Mouse (Mus musculus) intestine, embryonic 16.5 days (tissue): ENCODE data around the gene Rnf220. TPM values are rescaled to one million over a fixed set of nuclear protein-coding genes. Genes with fewer than 3 reads are reported as not detected.
"Not testable (repeated sequence)": the region's sequence is repeated elsewhere in the genome, so short reads cannot be mapped to it uniquely, and the experiment has no call there.

Source experiments
- ATAC-seq: fragments of 200-750 bp; cut with Nextera tagmentation; 2 replicates; pipeline ENCODE4 v1.8.0; 2017; ENCODE audit warnings: moderate TSS enrichment, moderate library complexity
- H3K27ac ChIP-seq: fragments of 300-500 bp; sonication (generic); 2 replicates; pipeline ENCODE4 v1.5.1; 2014; ENCODE audit warnings: mild to moderate bottlenecking, low read length
- H3K27me3 ChIP-seq: fragments of 300-500 bp; sonication (generic); replicated peaks from 2 replicates; pipeline ENCODE4 v1.6.1; 2014; ENCODE audit warnings: low read length, control low read depth, mixed read lengths; ENCODE audit not compliant: control insufficient read depth, insufficient read depth
- H3K36me3 ChIP-seq: fragments of 300-500 bp; sonication (generic); 2 replicates; pipeline ENCODE4 v1.6.1; 2014; ENCODE audit warnings: low read length, control low read depth; ENCODE audit not compliant: control insufficient read depth, insufficient read depth
- H3K4me1 ChIP-seq: fragments of 300-500 bp; sonication (generic); 2 replicates; pipeline ENCODE4 v1.6.1; 2014; ENCODE audit warnings: low read length, control low read depth, mixed read lengths; ENCODE audit not compliant: control insufficient read depth, insufficient read depth
- H3K4me2 ChIP-seq: fragments of 300-500 bp; sonication (generic); 2 replicates; pipeline ENCODE4 v1.6.1; 2014; ENCODE audit warnings: low read depth, low read length, control low read depth
- H3K4me3 ChIP-seq: fragments of 300-500 bp; sonication (generic); 2 replicates; pipeline ENCODE4 v1.5.1; 2014; ENCODE audit warnings: mild to moderate bottlenecking, low read length
- H3K9ac ChIP-seq: fragments of 300-500 bp; sonication (generic); 2 replicates; pipeline ENCODE4 v1.6.1; 2014; ENCODE audit warnings: low read depth, low read length
- H3K9me3 ChIP-seq: fragments of 300-500 bp; sonication (generic); 2 replicates; pipeline ENCODE4 v1.6.1; 2016; ENCODE audit warnings: low read length, control low read depth; ENCODE audit not compliant: control insufficient read depth
- WGBS: fragments of 180-500 bp; shearing (Covaris S2); extraction: QIAGEN DNeasy Blood & Tissue Kit; methylation state at CpG from one replicate; pipeline ENCODE4 v1.1.7; 2014; 5-methylcytosine and 5-hydroxymethylcytosine counted together
- polyA plus RNA-seq: library from polyadenylated mRNA; unstranded; fragments of >200 nt; fragmentation: Nextera tagmentation; extraction: Ambion mirVana; gene quantifications from 2 replicates; pipeline ENCODE4 v1.2.1, GENCODE M21; 2015

Rnf220 gene
- polyA plus RNA-seq, 1 experiment from 2014 or later = 49.0 TPM

GRCm38 (mm10) chr4:117267284-117267683, 229.6 kb downstream of the Rnf220 start:
- Histone ChIP-seq H3K9ac (no peak overlapping the region), H3K27me3 (no peaks in the 10 kb centered on the region)
- 6% methylated on average over 2 of the region's 2 CpGs for WGBS

GRCm38 (mm10) chr4:117262987-117263386, 233.9 kb downstream of the Rnf220 start:
- H3K9ac ChIP-seq = no peak overlapping the region
- no peaks in the 10 kb centered on the region for H3K9me3 ChIP-seq
- no peaks in the 10 kb centered on the region; the same call in 1 of the 2 replicates for H3K4me1 ChIP-seq
- H3K36me3 ChIP-seq = no peaks in the 10 kb centered on the region
- WGBS = 69% methylated on average over 8 of the region's 8 CpGs
- no peak overlapping the region for H3K4me2 ChIP-seq
- no peak for ATAC-seq
- no peak overlapping the region for H3K27ac ChIP-seq
- no peak overlapping the region for H3K4me3 ChIP-seq
- H3K27me3 ChIP-seq = no peaks in the 10 kb centered on the region

More at GRCm38 (mm10) chr4:117267284-117267683, 229.6 kb downstream of the Rnf220 start:
- no peak overlapping the region for H3K4me3 ChIP-seq
- no peak overlapping the region for H3K27ac ChIP-seq
- H3K4me1 ChIP-seq = peaks cover 5% of the 10 kb centered on the region
- no peaks in the 10 kb centered on the region for H3K9me3 ChIP-seq
- no peak for ATAC-seq
- peaks cover 6% of the 10 kb centered on the region; the same call in 1 of the 2 replicates for H3K36me3 ChIP-seq
- H3K4me2 ChIP-seq = no peak overlapping the region

GRCm38 (mm10) chr4:117262101-117262913, 234.5 kb downstream of the Rnf220 start:
- Histone ChIP-seq H3K27ac (no peak overlapping the region), H3K36me3 (no peaks in the 10 kb centered on the region), H3K4me1 (no peaks in the 10 kb centered on the region), H3K4me2 (no peak overlapping the region), H3K27me3 (no peaks in the 10 kb centered on the region), H3K9me3 (no peaks in the 10 kb centered on the region), H3K4me3 (no peak overlapping the region), H3K9ac (no peak overlapping the region)
- no peak for ATAC-seq
- 49% methylated on average over 13 of the region's 13 CpGs for WGBS

- H3K27ac ChIP-seq = no peak overlapping the region
- no peak overlapping the region for H3K4me3 ChIP-seq
- no peaks in the 10 kb centered on the region for H3K27me3 ChIP-seq
- H3K9me3 ChIP-seq = no peaks in the 10 kb centered on the region
- no peak overlapping the region for H3K4me2 ChIP-seq
- 79% methylated on average over 2 of the region's 2 CpGs for WGBS
- H3K36me3 ChIP-seq = no peaks in the 10 kb centered on the region
- no peak for ATAC-seq
- H3K9ac ChIP-seq = no peak overlapping the region
- H3K4me1 ChIP-seq = no peaks in the 10 kb centered on the region
Measured at GRCm38 (mm10) chr4:117261222-117261621, 235.6 kb downstream of the Rnf220 start.

GRCm38 (mm10) chr4:117259909-117260308, 236.9 kb downstream of the Rnf220 start:
- H3K4me1 ChIP-seq, H3K9me3 ChIP-seq, H3K4me2 ChIP-seq, H3K27ac ChIP-seq, H3K36me3 ChIP-seq, H3K4me3 ChIP-seq, H3K9ac ChIP-seq, H3K27me3 ChIP-seq, ATAC-seq: not testable (repeated sequence)
- 71% methylated on average over 6 of the region's 6 CpGs for WGBS

- no peak overlapping the region for H3K4me3 ChIP-seq
Measured at GRCm38 (mm10) chr4:117254672-117255071, 242.2 kb downstream of the Rnf220 start.

GRCm38 (mm10) chr4:117254017-117254627, 242.7 kb downstream of the Rnf220 start:
- no peak for ATAC-seq

More at GRCm38 (mm10) chr4:117254672-117255071, 242.2 kb downstream of the Rnf220 start:
- H3K27me3 ChIP-seq = no peaks in the 10 kb centered on the region
- no peak overlapping the region for H3K4me2 ChIP-seq
- no peak overlapping the region for H3K9ac ChIP-seq
- no peaks in the 10 kb centered on the region for H3K36me3 ChIP-seq
- no peak overlapping the region for H3K27ac ChIP-seq
- no peaks in the 10 kb centered on the region for H3K9me3 ChIP-seq
- 60% methylated on average over 6 of the region's 6 CpGs for WGBS
- no peak for ATAC-seq
- peaks cover 10% of the 10 kb centered on the region; the same call in 1 of the 2 replicates for H3K4me1 ChIP-seq

GRCm38 (mm10) chr4:117253218-117254016, 243.4 kb downstream of the Rnf220 start:
- H3K4me3 ChIP-seq = no peak overlapping the region
- H3K9me3 ChIP-seq = no peaks in the 10 kb centered on the region
- no peak overlapping the region for H3K4me2 ChIP-seq
- H3K27ac ChIP-seq = no peak overlapping the region
- WGBS = 57% methylated on average over 12 of the region's 12 CpGs
- H3K27me3 ChIP-seq = no peaks in the 10 kb centered on the region
- no peak overlapping the region; the same call in 1 of the 2 replicates for H3K9ac ChIP-seq
- no peak for ATAC-seq
- no peaks in the 10 kb centered on the region for H3K36me3 ChIP-seq
- peaks cover 10% of the 10 kb centered on the region; the same call in 1 of the 2 replicates for H3K4me1 ChIP-seq

More at GRCm38 (mm10) chr4:117254017-117254627, 242.7 kb downstream of the Rnf220 start:
- Histone ChIP-seq H3K27ac (no peak overlapping the region), H3K4me3 (no peak overlapping the region), H3K4me1 (peaks cover 10% of the 10 kb centered on the region; the same call in 1 of the 2 replicates), H3K27me3 (no peaks in the 10 kb centered on the region), H3K9me3 (no peaks in the 10 kb centered on the region), H3K9ac (no peak overlapping the region; the same call in 1 of the 2 replicates), H3K4me2 (no peak overlapping the region), H3K36me3 (no peaks in the 10 kb centered on the region)
- WGBS = 58% methylated on average over 5 of the region's 5 CpGs

GRCm38 (mm10) chr4:117252755-117253154, 244.1 kb downstream of the Rnf220 start:
- peaks cover 10% of the 10 kb centered on the region; the same call in 1 of the 2 replicates for H3K4me1 ChIP-seq
- no peak overlapping the region for H3K27ac ChIP-seq
- no peak overlapping the region for H3K9ac ChIP-seq
- H3K4me3 ChIP-seq = peak overlapping the region; percentile 77; the same call in 1 of the 2 replicates
- no peak for ATAC-seq
- H3K36me3 ChIP-seq = no peaks in the 10 kb centered on the region
- no peaks in the 10 kb centered on the region for H3K9me3 ChIP-seq
- H3K4me2 ChIP-seq = peak overlapping the region; percentile 89; the same call in 1 of the 2 replicates
- WGBS = 91% methylated on average over 5 of the region's 5 CpGs
- no peaks in the 10 kb centered on the region for H3K27me3 ChIP-seq
